Mouse (Mus musculus) midbrain, postnatal 0 days (tissue): Measurements from ENCODE around the gene Itga1. TPM values are rescaled to one million over a fixed set of nuclear protein-coding genes. Genes with fewer than 3 reads are reported as not detected.

Source experiments
- ATAC-seq: fragments of 200-750 bp; cut with Nextera tagmentation; 2 replicates; pipeline ENCODE4 v1.8.0; 2017; ENCODE audit warnings: moderate number of reproducible peaks, mild to moderate bottlenecking, moderate TSS enrichment, moderate library complexity; ENCODE audit not compliant: low FRiP score
- DNase-seq: peaks from one replicate; pipeline ENCODE4 v3.0.0-alpha.2; 2015; ENCODE audit warnings: low spot score
- H3K27ac ChIP-seq: fragments of 300-500 bp; sonication (generic); 2 replicates; pipeline ENCODE4 v1.5.1; 2014; ENCODE audit warnings: low read depth, mild to moderate bottlenecking, low read length, mixed read lengths
- H3K27me3 ChIP-seq: fragments of 300-500 bp; sonication (generic); 2 replicates; pipeline ENCODE4 v1.6.1; 2014; ENCODE audit warnings: low read length, control low read depth, mixed read lengths; ENCODE audit not compliant: insufficient read depth
- H3K36me3 ChIP-seq: fragments of 300-500 bp; sonication (generic); 2 replicates; pipeline ENCODE4 v1.6.1; 2014; ENCODE audit warnings: low read length, control low read depth, mixed read lengths; ENCODE audit not compliant: insufficient read depth
- H3K4me1 ChIP-seq: fragments of 300-500 bp; sonication (generic); 2 replicates; pipeline ENCODE4 v1.6.1; 2014; ENCODE audit warnings: mild to moderate bottlenecking, control low read depth, antibody characterized with exemption, low read length, mixed read lengths; ENCODE audit not compliant: insufficient read depth
- H3K4me2 ChIP-seq: fragments of 300-500 bp; sonication (generic); 2 replicates; pipeline ENCODE4 v1.6.1; 2014; ENCODE audit warnings: low read depth, mild to moderate bottlenecking, low read length, mixed read lengths; ENCODE audit not compliant: poor library complexity, severe bottlenecking
- H3K4me3 ChIP-seq: fragments of 300-500 bp; sonication (generic); 2 replicates; pipeline ENCODE4 v1.5.1; 2014; ENCODE audit warnings: low read depth, mild to moderate bottlenecking, low read length, moderate library complexity
- H3K9ac ChIP-seq: fragments of 300-500 bp; sonication (generic); replicated peaks from 2 replicates; pipeline ENCODE4 v1.6.1; 2014; ENCODE audit warnings: mild to moderate bottlenecking, low read length, moderate library complexity, mixed read lengths; ENCODE audit not compliant: poor library complexity, severe bottlenecking
- H3K9me3 ChIP-seq: fragments of 300-500 bp; sonication (generic); 2 replicates; pipeline ENCODE4 v1.6.1; 2016; ENCODE audit warnings: low read length, control low read depth
- CTCF ChIP-seq: IDR thresholded peaks from 2 replicates; pipeline ENCODE4 v1.5.1; 2016; ENCODE audit warnings: antibody characterized with exemption, mild to moderate bottlenecking
- WGBS: fragments of 180-500 bp; shearing (Covaris S2); extraction: QIAGEN DNeasy Blood & Tissue Kit; methylation state at CpG from one replicate; pipeline ENCODE4 v1.1.7; 2014; 5-methylcytosine and 5-hydroxymethylcytosine counted together
- polyA plus RNA-seq: library from polyadenylated mRNA; unstranded; fragments of >200 nt; fragmentation: Nextera tagmentation; extraction: Ambion mirVana; gene quantifications from 2 replicates; pipeline ENCODE4 v1.2.1, GENCODE M21; 2015
- total RNA-seq: library from RNA; depleted of rRNA; stranded (reverse); fragments of >200 nt; gene quantifications from 2 replicates; pipeline ENCODE4 v1.2.3, GENCODE M21; 2014

Gene Itga1
- total and polyA plus RNA-seq, 2 experiments from 2014 or later: 3.6 to 8.5 TPM

GRCm38 (mm10) chr13:114954516-114954915, 147.2 kb downstream of the Itga1 start:
- Histone ChIP-seq H3K27me3 (no peaks in the 10 kb centered on the region), H3K4me3 (no peak overlapping the region), H3K4me1 (no peaks in the 10 kb centered on the region), H3K4me2 (no peak overlapping the region), H3K9me3 (no peaks in the 10 kb centered on the region), H3K36me3 (no peaks in the 10 kb centered on the region), H3K27ac (no peak overlapping the region), H3K9ac (no peak overlapping the region)
- DNase-seq (no peak), ATAC-seq (no peak)
- TF ChIP-seq CTCF: no peak

GRCm38 (mm10) chr13:114933541-114933940, 168.2 kb downstream of the Itga1 start:
- WGBS: 88% methylated on average over 7 of the region's 7 CpGs
- ATAC-seq (no peak), DNase-seq (no peak)
- Histone ChIP-seq H3K9ac (no peak overlapping the region), H3K9me3 (no peaks in the 10 kb centered on the region), H3K4me2 (no peak overlapping the region), H3K27ac (no peak overlapping the region), H3K36me3 (no peaks in the 10 kb centered on the region), H3K4me1 (peaks cover 6% of the 10 kb centered on the region; the same call in 1 of the 2 replicates), H3K27me3 (peaks cover 29% of the 10 kb centered on the region), H3K4me3 (no peak overlapping the region)
- no peak for TF ChIP-seq CTCF

- ATAC-seq: 0 out of 2 replicates have a peak, but pooled peaks have one; percentile 38
- TF ChIP-seq CTCF: peak; percentile 49
- Histone ChIP-seq H3K27me3 (peaks cover 33% of the 10 kb centered on the region), H3K27ac (no peak within 1 kb of the TSS), H3K9me3 (no peaks in the 10 kb centered on the region), H3K4me1 (peaks cover 6% of the 10 kb centered on the region; the same call in 1 of the 2 replicates), H3K4me2 (peak within 1 kb of the TSS; percentile 87), H3K4me3 (peak within 1 kb of the TSS; percentile 39), H3K36me3 (no peaks in the 10 kb centered on the region), H3K9ac (no peak within 1 kb of the TSS)
- WGBS: 3% methylated on average over 28 of the region's 28 CpGs
- DNase-seq: peak; percentile 27
Measured at GRCm38 (mm10) chr13:114931775-114932294, 169.9 kb downstream of the Itga1 start, which contains the start of gene Itga2. Itga2 (minus strand) TSS chr13:114932100.

GRCm38 (mm10) chr13:114930996-114931649, 170.6 kb downstream of the Itga1 start:
- Histone ChIP-seq H3K27ac (no peak overlapping the region), H3K4me1 (peaks cover 6% of the 10 kb centered on the region; the same call in 1 of the 2 replicates), H3K4me3 (peak overlapping the region; percentile 39), H3K27me3 (peaks cover 33% of the 10 kb centered on the region), H3K9ac (no peak overlapping the region), H3K36me3 (no peaks in the 10 kb centered on the region), H3K9me3 (no peaks in the 10 kb centered on the region), H3K4me2 (peak overlapping the region; percentile 87)
- WGBS: under 1% methylated on average over 10 of the region's 10 CpGs
- ATAC-seq (0 out of 2 replicates have a peak, but pooled peaks have one; percentile 60), DNase-seq (no peak)
- TF ChIP-seq CTCF: no peak

GRCm38 (mm10) chr13:114924785-114925184, 177.0 kb downstream of the Itga1 start:
- Histone ChIP-seq H3K9ac (no peak overlapping the region), H3K4me3 (no peak overlapping the region), H3K27ac (no peak overlapping the region), H3K27me3 (peaks cover 12% of the 10 kb centered on the region; the same call in 1 of the 2 replicates), H3K36me3 (no peaks in the 10 kb centered on the region), H3K4me2 (no peak overlapping the region), H3K4me1 (no peaks in the 10 kb centered on the region), H3K9me3 (no peaks in the 10 kb centered on the region)
- no peak for ATAC-seq
- DNase-seq: no peak
- no peak for TF ChIP-seq CTCF
- 83% methylated on average over 1 of the region's 1 CpGs for WGBS

- 9% methylated on average over 9 of the region's 9 CpGs for WGBS
- Histone ChIP-seq H3K36me3 (no peaks in the 10 kb centered on the region), H3K27ac (no peak overlapping the region; the same call in 1 of the 2 replicates), H3K4me2 (peak overlapping the region; percentile 7; the same call in 1 of the 2 replicates), H3K4me1 (no peaks in the 10 kb centered on the region), H3K9ac (no peak overlapping the region; the same call in 1 of the 2 replicates), H3K9me3 (no peaks in the 10 kb centered on the region), H3K27me3 (0 out of 2 replicates have a peak, but pooled peaks cover 7% of the 10 kb centered on the region), H3K4me3 (no peak overlapping the region)
- DNase-seq (peak; percentile 85), ATAC-seq (peak; percentile 87)
- TF ChIP-seq CTCF: peak; percentile 33; the same call in 1 of the 2 replicates
Measured at GRCm38 (mm10) chr13:114923331-114923730, 178.4 kb downstream of the Itga1 start.
